Mouse (Mus musculus): Measurements from ENCODE around the gene Gphn. TPM values are rescaled to one million over a fixed set of nuclear protein-coding genes. Genes with fewer than 3 reads are reported as not detected.

Gene Gphn
- polyA plus RNA-seq, 1 experiment from 2014 or later: 14.3 TPM

DNA sequence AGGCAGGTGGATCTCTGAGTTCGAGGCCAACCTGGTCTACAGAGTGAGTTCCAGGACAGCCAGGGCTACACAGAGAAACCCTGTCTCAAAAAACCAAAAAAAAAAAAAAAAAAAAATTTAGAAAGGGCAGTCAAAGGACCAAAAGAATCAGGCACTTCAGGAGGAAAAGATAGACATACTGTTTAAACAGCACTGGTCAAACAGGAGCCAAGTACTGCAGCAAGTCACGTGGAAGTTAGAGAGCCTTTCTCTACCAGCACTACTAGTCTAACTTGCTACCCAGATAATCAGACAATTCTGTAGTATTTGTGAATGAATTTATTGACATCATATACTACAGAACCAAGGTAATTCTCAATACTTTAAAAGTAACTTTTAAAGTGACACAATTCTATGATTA lies 454.9 kb downstream of the Gphn start:
- 93% methylated on average over 2 of the region's 2 CpGs for WGBS
- H3K4me3 ChIP-seq: no peak overlapping the region

GRCm38 (mm10) chr12:78682279-78682678 lies 456.1 kb downstream of the Gphn start:
- Histone ChIP-seq H3K4me1 (no peaks in the 10 kb centered on the region), H3K27ac (no peak overlapping the region), H3K27me3 (ENCODE audit: poor library complexity, severe bottlenecking) (no peaks in the 10 kb centered on the region), H3K4me3 (no peak overlapping the region), H3K36me3 (replicated peaks) (no peaks in the 10 kb centered on the region), H3K9me3 (no peaks in the 10 kb centered on the region)
- WGBS: 87% methylated on average over 4 of the region's 4 CpGs
- DNase-seq (ENCODE audit: extremely low spot score, low spot score): no peak

More for the DNA sequence above, 454.9 kb downstream of the Gphn start:
- H3K9me3 ChIP-seq: no peaks in the 10 kb centered on the region
- H3K27ac ChIP-seq: no peak overlapping the region
- no peak for DNase-seq (ENCODE audit: extremely low spot score, low spot score)
- no peaks in the 10 kb centered on the region for H3K36me3 ChIP-seq (replicated peaks)
- H3K4me1 ChIP-seq: no peaks in the 10 kb centered on the region
- H3K27me3 ChIP-seq (ENCODE audit: poor library complexity, severe bottlenecking): no peaks in the 10 kb centered on the region

- Histone ChIP-seq H3K4me3 (no peak overlapping the region), H3K9me3 (no peaks in the 10 kb centered on the region), H3K27ac (no peak overlapping the region), H3K27me3 (ENCODE audit: poor library complexity, severe bottlenecking) (no peaks in the 10 kb centered on the region), H3K4me1 (no peaks in the 10 kb centered on the region), H3K36me3 (replicated peaks) (no peaks in the 10 kb centered on the region)
- no peak for DNase-seq (ENCODE audit: extremely low spot score, low spot score)
- WGBS: 92% methylated on average over 1 of the region's 1 CpGs
These were observed 459.6 kb downstream of the Gphn start for GRCm38 (mm10) chr12:78685669-78686215.

DNA sequence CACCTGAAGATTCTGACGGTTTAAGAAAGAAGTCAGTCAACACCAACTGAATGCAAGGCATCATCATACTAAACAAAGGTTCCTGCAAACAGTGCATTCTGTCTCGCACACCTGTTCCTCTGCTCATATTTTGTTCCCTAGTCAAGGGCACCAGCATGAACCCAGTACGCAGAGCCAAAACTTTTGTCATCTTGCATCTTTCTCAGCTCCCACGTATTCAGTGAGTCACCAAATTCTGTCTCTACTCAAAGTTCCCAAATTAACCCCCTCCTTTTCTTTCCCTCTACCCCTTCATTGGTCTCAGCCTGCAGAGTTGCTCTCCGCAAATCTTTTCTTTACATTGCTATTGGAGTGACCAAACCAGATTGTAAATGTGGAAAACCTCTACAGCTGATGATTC lies 462.7 kb downstream of the Gphn start:
- 92% methylated on average over 5 of the region's 5 CpGs for WGBS

GRCm38 (mm10) chr12:78691325-78691724 lies 465.1 kb downstream of the Gphn start, which contains the start of gene Fam71d:
Fam71d (plus strand) TSS chr12:78691535.
- Histone ChIP-seq H3K4me1 (no peaks in the 10 kb centered on the region), H3K4me3 (no peak within 1 kb of the TSS), H3K36me3 (replicated peaks) (no peaks in the 10 kb centered on the region), H3K9me3 (no peaks in the 10 kb centered on the region), H3K27ac (no peak within 1 kb of the TSS), H3K27me3 (ENCODE audit: poor library complexity, severe bottlenecking) (no peaks in the 10 kb centered on the region)
- DNase-seq (ENCODE audit: extremely low spot score, low spot score): no peak
- WGBS: 79% methylated on average over 1 of the region's 1 CpGs

More for the DNA sequence above, 462.7 kb downstream of the Gphn start:
- DNase-seq (ENCODE audit: extremely low spot score, low spot score): no peak
- Histone ChIP-seq H3K4me1 (no peaks in the 10 kb centered on the region), H3K36me3 (replicated peaks) (no peaks in the 10 kb centered on the region), H3K9me3 (no peaks in the 10 kb centered on the region), H3K27ac (no peak overlapping the region), H3K4me3 (no peak overlapping the region), H3K27me3 (ENCODE audit: poor library complexity, severe bottlenecking) (no peaks in the 10 kb centered on the region)

DNA sequence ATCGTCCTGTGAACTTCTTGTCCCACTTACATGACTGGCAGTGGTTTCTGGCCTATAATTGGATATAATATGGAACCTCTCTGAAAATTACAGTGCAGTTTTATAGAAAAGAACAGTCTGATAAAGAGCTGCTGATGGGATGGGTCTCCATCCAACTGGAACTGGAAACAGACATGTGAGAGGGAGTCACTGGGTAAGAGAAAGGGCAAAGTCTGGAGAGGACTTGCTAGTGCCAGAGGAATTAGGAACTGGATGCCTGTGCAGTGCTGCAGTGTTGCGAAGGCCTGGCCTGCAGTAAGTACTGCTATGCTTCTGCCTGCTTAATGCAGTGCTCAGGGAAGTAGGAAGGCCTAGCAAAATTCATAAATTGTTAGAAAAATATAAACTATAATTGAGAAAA lies 467.1 kb downstream of the Gphn start:
- H3K27me3 ChIP-seq (ENCODE audit: poor library complexity, severe bottlenecking): no peaks in the 10 kb centered on the region
- no peak overlapping the region for H3K4me3 ChIP-seq
- 92% methylated on average over 2 of the region's 2 CpGs for WGBS
- no peak for DNase-seq (ENCODE audit: extremely low spot score, low spot score)
- H3K36me3 ChIP-seq (replicated peaks): no peaks in the 10 kb centered on the region
- no peak overlapping the region for H3K27ac ChIP-seq
- no peaks in the 10 kb centered on the region for H3K9me3 ChIP-seq
- H3K4me1 ChIP-seq: no peaks in the 10 kb centered on the region

DNA sequence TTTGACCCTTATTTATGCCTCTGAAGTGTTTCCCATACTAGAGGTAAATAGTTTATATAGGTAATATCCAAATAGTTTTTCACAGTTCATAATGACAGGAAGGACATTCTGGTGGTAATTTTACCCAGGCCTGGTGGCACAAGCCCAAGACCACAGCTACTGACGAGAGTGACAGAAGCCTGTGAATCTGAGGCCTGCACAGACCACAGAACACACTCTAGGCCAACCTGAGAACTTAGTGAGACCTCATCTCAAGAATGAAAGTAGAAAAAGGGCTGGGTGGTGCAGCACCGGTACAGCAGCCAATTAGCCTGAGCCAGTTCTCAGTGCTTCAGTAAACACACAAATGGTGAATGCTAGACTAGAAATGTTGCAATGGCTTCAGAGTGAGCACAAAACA lies 491.6 kb downstream of the Gphn start:
- no peak for DNase-seq (ENCODE audit: extremely low spot score, low spot score)
- Histone ChIP-seq H3K27me3 (ENCODE audit: poor library complexity, severe bottlenecking) (no peaks in the 10 kb centered on the region), H3K4me3 (no peak overlapping the region), H3K27ac (no peak overlapping the region), H3K36me3 (replicated peaks) (no peaks in the 10 kb centered on the region), H3K4me1 (no peaks in the 10 kb centered on the region), H3K9me3 (no peaks in the 10 kb centered on the region)
- WGBS: 91% methylated on average over 2 of the region's 2 CpGs

DNA sequence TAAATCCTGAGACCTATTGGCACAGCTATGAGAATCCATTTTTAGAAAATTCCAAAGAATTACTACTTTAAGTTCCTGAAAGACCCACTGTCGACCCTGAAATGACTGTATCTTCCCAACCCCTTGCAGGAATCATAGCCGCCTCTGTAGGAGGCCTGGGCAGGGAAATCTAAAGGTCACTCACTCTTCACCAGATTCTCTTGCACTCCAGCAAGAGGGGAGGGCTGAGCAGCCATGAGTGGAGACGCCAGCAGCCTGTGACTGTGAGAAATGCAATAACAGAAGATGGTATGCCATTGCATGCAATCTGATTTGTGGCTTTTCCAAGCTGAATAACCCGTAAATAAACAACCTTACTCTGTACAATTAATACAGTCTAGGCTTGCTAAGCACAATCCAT lies 501.5 kb downstream of the Gphn start:
- no peaks in the 10 kb centered on the region for H3K27me3 ChIP-seq (ENCODE audit: poor library complexity, severe bottlenecking)
- H3K27ac ChIP-seq: no peak overlapping the region
- H3K36me3 ChIP-seq (replicated peaks): no peaks in the 10 kb centered on the region
- WGBS: 72% methylated on average over 4 of the region's 4 CpGs
- H3K4me1 ChIP-seq: no peaks in the 10 kb centered on the region
- no peaks in the 10 kb centered on the region for H3K9me3 ChIP-seq
- no peak for DNase-seq (ENCODE audit: extremely low spot score, low spot score)
- no peak overlapping the region for H3K4me3 ChIP-seq

Other genes starting within 250 kb of the Gphn start
- not detected in 2 replicates for gene Gm6657, start 32.1 kb upstream of the Gphn start, polyA plus RNA-seq (2016; fragmentation: Nextera tagmentation; extraction: Ambion mirVana)

Data from forebrain, embryonic 10.5 days (tissue).